Mouse (Mus musculus): ENCODE measurements around the gene Hddc3. TPM values are rescaled to one million over a fixed set of nuclear protein-coding genes. Genes with fewer than 3 reads are reported as not detected.
A peak's percentile ranks its signal among the peaks of the same experiment; 100 is the strongest.

Hddc3 gene
- polyA plus RNA-seq, 1 experiment from 2014 or later, result 26.3 TPM

- no peak overlapping the region for H3K27ac ChIP-seq (ENCODE audit: low read depth, low read length)
- WGBS, result 48% methylated on average over 4 of the region's 4 CpGs
- no peaks in the 10 kb centered on the region for H3K9me3 ChIP-seq (ENCODE audit: control insufficient read depth, low read length)
Measured at GRCm38 (mm10) chr7:80369967-80370431, 27.1 kb downstream of the Hddc3 start.

GRCm38 (mm10) chr7:80370649-80371040 lies 27.7 kb downstream of the Hddc3 start:
- Histone ChIP-seq H3K9me3 (ENCODE audit: control insufficient read depth, low read length) (no peaks in the 10 kb centered on the region), H3K4me1 (ENCODE audit: control insufficient read depth, insufficient read depth, low read length) (peaks cover 11% of the 10 kb centered on the region; the same call in 1 of the 2 replicates), H3K4me2 (ENCODE audit: low read depth) (peak overlapping the region; percentile 81), H3K4me3 (ENCODE audit: low read depth, low read length) (peak overlapping the region; percentile 89), H3K9ac (ENCODE audit: low read length) (peak overlapping the region; percentile 88), H3K27ac (ENCODE audit: low read depth, low read length) (0 out of 2 replicates have a peak overlapping the region, but pooled peaks have one; percentile 39), H3K27me3 (ENCODE audit: control insufficient read depth, insufficient read depth, low read length) (no peaks in the 10 kb centered on the region), H3K36me3 (ENCODE audit: control insufficient read depth, insufficient read depth, low read length) (peaks cover 11% of the 10 kb centered on the region; the same call in 1 of the 2 replicates)
- peak; percentile 69 for DNase-seq (ENCODE audit: low spot score)
- ATAC-seq (ENCODE audit: insufficient read depth, low FRiP score, low TSS enrichment), result peak; percentile 56
- under 1% methylated on average over 29 of the region's 31 CpGs for WGBS

More at GRCm38 (mm10) chr7:80369967-80370431, 27.1 kb downstream of the Hddc3 start:
- H3K4me3 ChIP-seq (ENCODE audit: low read depth, low read length), result peak overlapping the region; percentile 89
- peaks cover 11% of the 10 kb centered on the region; the same call in 1 of the 2 replicates for H3K4me1 ChIP-seq (ENCODE audit: control insufficient read depth, insufficient read depth, low read length)
- peak overlapping the region; percentile 81 for H3K4me2 ChIP-seq (ENCODE audit: low read depth)
- DNase-seq (ENCODE audit: low spot score) (no peak), ATAC-seq (ENCODE audit: insufficient read depth, low FRiP score, low TSS enrichment) (no peak)
- peaks cover 11% of the 10 kb centered on the region; the same call in 1 of the 2 replicates for H3K36me3 ChIP-seq (ENCODE audit: control insufficient read depth, insufficient read depth, low read length)
- no peaks in the 10 kb centered on the region for H3K27me3 ChIP-seq (ENCODE audit: control insufficient read depth, insufficient read depth, low read length)
- H3K9ac ChIP-seq (ENCODE audit: low read length), result peak overlapping the region; percentile 88

- peaks cover 11% of the 10 kb centered on the region; the same call in 1 of the 2 replicates for H3K4me1 ChIP-seq (ENCODE audit: control insufficient read depth, insufficient read depth, low read length)
- H3K9me3 ChIP-seq (ENCODE audit: control insufficient read depth, low read length), result no peaks in the 10 kb centered on the region
- ATAC-seq (ENCODE audit: insufficient read depth, low FRiP score, low TSS enrichment) (peak; percentile 78), DNase-seq (ENCODE audit: low spot score) (peak; percentile 86)
- H3K27me3 ChIP-seq (ENCODE audit: control insufficient read depth, insufficient read depth, low read length), result no peaks in the 10 kb centered on the region
- H3K27ac ChIP-seq (ENCODE audit: low read depth, low read length), result 0 out of 2 replicates have a peak within 1 kb of the TSS, but pooled peaks have one; percentile 39
- H3K9ac ChIP-seq (ENCODE audit: low read length), result peak within 1 kb of the TSS; percentile 88
- peak within 1 kb of the TSS; percentile 81 for H3K4me2 ChIP-seq (ENCODE audit: low read depth)
- WGBS, result under 1% methylated on average over 55 of the region's 86 CpGs
- peak within 1 kb of the TSS; percentile 89 for H3K4me3 ChIP-seq (ENCODE audit: low read depth, low read length)
- peaks cover 11% of the 10 kb centered on the region; the same call in 1 of the 2 replicates for H3K36me3 ChIP-seq (ENCODE audit: control insufficient read depth, insufficient read depth, low read length)
Measured at GRCm38 (mm10) chr7:80371041-80371751, 28.3 kb downstream of the Hddc3 start, which contains the start of gene Man2a2. TSS of gene Man2a2 (minus strand) at chr7:80371375.

- no peak for DNase-seq (ENCODE audit: low spot score)
- H3K4me1 ChIP-seq (ENCODE audit: control insufficient read depth, insufficient read depth, low read length), result peaks cover 11% of the 10 kb centered on the region; the same call in 1 of the 2 replicates
- H3K27me3 ChIP-seq (ENCODE audit: control insufficient read depth, insufficient read depth, low read length), result no peaks in the 10 kb centered on the region
- H3K9ac ChIP-seq (ENCODE audit: low read length), result no peak overlapping the region
- peaks cover 5% of the 10 kb centered on the region; the same call in 1 of the 2 replicates for H3K36me3 ChIP-seq (ENCODE audit: control insufficient read depth, insufficient read depth, low read length)
- no peak overlapping the region for H3K4me2 ChIP-seq (ENCODE audit: low read depth)
- H3K9me3 ChIP-seq (ENCODE audit: control insufficient read depth, low read length), result no peaks in the 10 kb centered on the region
- H3K27ac ChIP-seq (ENCODE audit: low read depth, low read length), result no peak overlapping the region
- WGBS, result 95% methylated on average over 3 of the region's 3 CpGs
- H3K4me3 ChIP-seq (ENCODE audit: low read depth, low read length), result no peak overlapping the region
- ATAC-seq (ENCODE audit: insufficient read depth, low FRiP score, low TSS enrichment), result no peak
Measured at GRCm38 (mm10) chr7:80372166-80372565, 29.3 kb downstream of the Hddc3 start.

GRCm38 (mm10) chr7:80372667-80373066 lies 29.8 kb downstream of the Hddc3 start:
- ATAC-seq (ENCODE audit: insufficient read depth, low FRiP score, low TSS enrichment) (no peak), DNase-seq (ENCODE audit: low spot score) (no peak)
- 73% methylated on average over 2 of the region's 2 CpGs for WGBS
- H3K36me3 ChIP-seq (ENCODE audit: control insufficient read depth, insufficient read depth, low read length), result 0 out of 2 replicates have a peak, but pooled peaks cover 2% of the 10 kb centered on the region
- H3K9ac ChIP-seq (ENCODE audit: low read length), result no peak overlapping the region
- no peaks in the 10 kb centered on the region for H3K27me3 ChIP-seq (ENCODE audit: control insufficient read depth, insufficient read depth, low read length)
- H3K4me3 ChIP-seq (ENCODE audit: low read depth, low read length), result no peak overlapping the region
- H3K4me2 ChIP-seq (ENCODE audit: low read depth), result no peak overlapping the region
- no peak overlapping the region for H3K27ac ChIP-seq (ENCODE audit: low read depth, low read length)
- no peaks in the 10 kb centered on the region for H3K9me3 ChIP-seq (ENCODE audit: control insufficient read depth, low read length)
- H3K4me1 ChIP-seq (ENCODE audit: control insufficient read depth, insufficient read depth, low read length), result peaks cover 11% of the 10 kb centered on the region; the same call in 1 of the 2 replicates

- Histone ChIP-seq H3K4me3 (ENCODE audit: low read depth, low read length) (no peak overlapping the region), H3K4me1 (ENCODE audit: control insufficient read depth, insufficient read depth, low read length) (peaks cover 11% of the 10 kb centered on the region; the same call in 1 of the 2 replicates), H3K27me3 (ENCODE audit: control insufficient read depth, insufficient read depth, low read length) (no peaks in the 10 kb centered on the region), H3K27ac (ENCODE audit: low read depth, low read length) (no peak overlapping the region), H3K4me2 (ENCODE audit: low read depth) (no peak overlapping the region), H3K9me3 (ENCODE audit: control insufficient read depth, low read length) (no peaks in the 10 kb centered on the region), H3K9ac (ENCODE audit: low read length) (no peak overlapping the region), H3K36me3 (ENCODE audit: control insufficient read depth, insufficient read depth, low read length) (0 out of 2 replicates have a peak, but pooled peaks cover 2% of the 10 kb centered on the region)
- no peak for ATAC-seq (ENCODE audit: insufficient read depth, low FRiP score, low TSS enrichment)
- no peak for DNase-seq (ENCODE audit: low spot score)
- 87% methylated on average over 4 of the region's 4 CpGs for WGBS
Measured at GRCm38 (mm10) chr7:80373352-80373751, 30.4 kb downstream of the Hddc3 start.

GRCm38 (mm10) chr7:80373850-80374249 lies 30.9 kb downstream of the Hddc3 start:
- H3K27me3 ChIP-seq (ENCODE audit: control insufficient read depth, insufficient read depth, low read length), result no peaks in the 10 kb centered on the region
- DNase-seq (ENCODE audit: low spot score), result no peak
- no peak for ATAC-seq (ENCODE audit: insufficient read depth, low FRiP score, low TSS enrichment)
- WGBS, result 85% methylated on average over 12 of the region's 12 CpGs
- H3K27ac ChIP-seq (ENCODE audit: low read depth, low read length), result no peak overlapping the region
- H3K4me3 ChIP-seq (ENCODE audit: low read depth, low read length), result no peak overlapping the region
- no peaks in the 10 kb centered on the region for H3K36me3 ChIP-seq (ENCODE audit: control insufficient read depth, insufficient read depth, low read length)
- H3K9me3 ChIP-seq (ENCODE audit: control insufficient read depth, low read length), result no peaks in the 10 kb centered on the region
- no peak overlapping the region for H3K4me2 ChIP-seq (ENCODE audit: low read depth)
- H3K4me1 ChIP-seq (ENCODE audit: control insufficient read depth, insufficient read depth, low read length), result peaks cover 11% of the 10 kb centered on the region; the same call in 1 of the 2 replicates
- no peak overlapping the region for H3K9ac ChIP-seq (ENCODE audit: low read length)

GRCm38 (mm10) chr7:80374280-80374679 lies 31.4 kb downstream of the Hddc3 start:
- no peak overlapping the region for H3K4me3 ChIP-seq (ENCODE audit: low read depth, low read length)
- no peak overlapping the region for H3K4me2 ChIP-seq (ENCODE audit: low read depth)
- WGBS, result 71% methylated on average over 3 of the region's 3 CpGs
- H3K9me3 ChIP-seq (ENCODE audit: control insufficient read depth, low read length), result no peaks in the 10 kb centered on the region
- no peak for DNase-seq (ENCODE audit: low spot score)
- H3K36me3 ChIP-seq (ENCODE audit: control insufficient read depth, insufficient read depth, low read length), result no peaks in the 10 kb centered on the region
- H3K9ac ChIP-seq (ENCODE audit: low read length), result no peak overlapping the region
- peaks cover 11% of the 10 kb centered on the region; the same call in 1 of the 2 replicates for H3K4me1 ChIP-seq (ENCODE audit: control insufficient read depth, insufficient read depth, low read length)
- H3K27me3 ChIP-seq (ENCODE audit: control insufficient read depth, insufficient read depth, low read length), result no peaks in the 10 kb centered on the region
- no peak overlapping the region for H3K27ac ChIP-seq (ENCODE audit: low read depth, low read length)
- ATAC-seq (ENCODE audit: insufficient read depth, low FRiP score, low TSS enrichment), result no peak

Data from neural tube, embryonic 11.5 days (tissue).